Mouse (Mus musculus): ENCODE measurements at regions not wholly inside any gene's neighbourhood (a gene's known extent, or its start where the extent isn't known, plus 50 kb on each side); places are given as distances from the start of the nearest gene placed in this dataset.

DNA sequence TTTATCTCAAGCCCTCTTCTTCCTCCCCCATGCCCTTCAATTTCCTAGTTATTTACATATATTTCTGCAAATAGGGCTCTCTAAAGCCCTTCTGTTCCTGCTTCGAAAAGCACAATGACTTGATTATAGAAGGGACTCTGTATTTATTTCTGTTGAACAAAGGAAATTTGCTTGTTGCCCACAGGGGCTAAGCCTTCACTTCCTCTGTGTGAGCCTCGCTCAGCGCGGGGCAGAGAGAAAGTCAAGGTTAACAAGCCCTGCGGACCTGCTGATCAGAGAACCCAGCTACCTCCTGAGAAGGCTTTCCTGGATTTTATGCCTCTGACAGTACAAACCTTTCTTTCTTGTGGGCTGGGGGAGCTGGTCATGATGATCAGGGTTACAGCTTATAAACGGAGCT lies 136.0 kb downstream of the 1500009L16Rik start:
- no peak for TF ChIP-seq POLR2A (IDR thresholded peaks at IDR 0.05; ENCODE audit: insufficient read length, low read depth)
- TF ChIP-seq MYOG (IDR thresholded peaks at IDR 0.05; ENCODE audit: control insufficient read depth in 1 of 3, insufficient read depth in 1 of 3, insufficient read length in 2 of 3, low read depth in 2 of 3) = no peak
- TF ChIP-seq POLR2AphosphoS2 (IDR thresholded peaks at IDR 0.05; ENCODE audit: insufficient read length, low read depth) = no peak
- TF ChIP-seq USF1 (IDR thresholded peaks at IDR 0.05; ENCODE audit: low read depth) = no peak
- TF ChIP-seq MYOD1 (IDR thresholded peaks at IDR 0.05; ENCODE audit: control insufficient read depth in 1 of 3, insufficient read length in 2 of 3, low read depth in 2 of 3) = no peak
- no peak for TF ChIP-seq CEBPB (IDR thresholded peaks at IDR 0.05; ENCODE audit: insufficient read depth, poor library complexity, severe bottlenecking)
- no peak for TF ChIP-seq MAX (IDR thresholded peaks at IDR 0.05; ENCODE audit: low read depth)
- TF ChIP-seq TCF3 (IDR thresholded peaks at IDR 0.05; ENCODE audit: insufficient read length, low read depth) = no peak
- no peak for TF ChIP-seq E2F4 (IDR thresholded peaks at IDR 0.05; ENCODE audit: insufficient read depth)
